Mouse (Mus musculus) gastrocnemius, adult 2 months (tissue): ENCODE measurements at regions not wholly inside any gene's neighbourhood (a gene's known extent, or its start where the extent isn't known, plus 50 kb on each side); places are given as distances from the start of the nearest gene placed in this dataset.

Experiments used
- DNase-seq: peaks from one replicate; pipeline ENCODE4 v3.0.0; 2022
- H3K27ac ChIP-seq: fragments of 200-600 bp; 2 replicates; pipeline ENCODE4 v1.8.1; 2022; ENCODE audit warnings: mild to moderate bottlenecking
- H3K4me3 ChIP-seq: fragments of 200-600 bp; 2 replicates; pipeline ENCODE4 v1.8.1; 2022; ENCODE audit warnings: mild to moderate bottlenecking, moderate library complexity
- CTCF ChIP-seq: fragments of 200-600 bp; IDR thresholded peaks from 2 replicates; pipeline ENCODE4 v1.8.1; 2022; ENCODE audit warnings: antibody characterized with exemption, mild to moderate bottlenecking, moderate library complexity
- intact Hi-C: fragments of 180-260 bp; cut with DNase I; formaldehyde crosslinking; loops from one replicate; pipeline ENCODE4 v1.15.1; 2025

DNA sequence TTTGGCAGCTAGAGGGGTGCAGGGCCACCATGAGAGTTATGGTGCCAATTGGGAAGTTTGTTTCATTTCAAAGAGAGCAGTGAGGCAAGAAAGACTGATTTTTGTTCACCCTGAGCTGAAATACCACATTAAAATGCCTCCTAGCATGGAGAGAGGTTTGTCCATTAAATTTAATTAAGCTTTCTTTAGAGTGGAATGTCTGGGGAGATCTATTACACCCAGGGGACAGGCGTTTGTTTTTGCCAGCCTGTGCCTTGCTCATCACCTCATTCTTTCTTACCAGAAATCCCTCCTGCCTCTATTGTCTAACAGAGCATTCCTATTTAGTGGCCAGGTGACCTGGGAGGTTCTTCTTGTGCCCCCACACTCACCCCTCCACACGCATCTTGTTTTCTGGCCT is 55.2 kb upstream of the Rcn1 start:
- intact Hi-C loops: no loop called here
- no peak overlapping the region for H3K4me3 ChIP-seq
- H3K27ac ChIP-seq: no peak overlapping the region
- DNase-seq: no peak
- TF ChIP-seq CTCF: no peak

DNA sequence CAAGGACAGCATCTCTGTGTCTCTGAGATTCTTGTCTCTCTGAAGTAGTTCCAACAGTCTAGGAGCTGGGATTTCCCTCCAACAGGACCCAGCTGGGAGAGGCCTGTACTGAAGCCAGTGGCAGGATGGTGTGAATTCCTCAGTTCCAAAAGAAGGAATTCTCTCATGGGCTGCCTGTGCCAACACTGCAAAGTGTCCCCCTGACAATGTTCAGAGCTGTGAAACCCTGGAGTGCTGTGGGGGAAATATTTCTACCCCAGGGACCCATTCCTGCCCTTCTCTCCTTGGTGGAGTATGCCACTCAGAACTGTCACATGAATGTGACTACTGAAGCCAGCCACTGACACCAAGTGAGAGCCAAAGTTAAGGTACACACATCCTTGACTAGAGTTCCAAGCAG is 55.7 kb upstream of the Rcn1 start:
- H3K27ac ChIP-seq: no peak overlapping the region
- DNase-seq: no peak
- intact Hi-C loops: no loop called here
- H3K4me3 ChIP-seq: no peak overlapping the region
- no peak for TF ChIP-seq CTCF

DNA sequence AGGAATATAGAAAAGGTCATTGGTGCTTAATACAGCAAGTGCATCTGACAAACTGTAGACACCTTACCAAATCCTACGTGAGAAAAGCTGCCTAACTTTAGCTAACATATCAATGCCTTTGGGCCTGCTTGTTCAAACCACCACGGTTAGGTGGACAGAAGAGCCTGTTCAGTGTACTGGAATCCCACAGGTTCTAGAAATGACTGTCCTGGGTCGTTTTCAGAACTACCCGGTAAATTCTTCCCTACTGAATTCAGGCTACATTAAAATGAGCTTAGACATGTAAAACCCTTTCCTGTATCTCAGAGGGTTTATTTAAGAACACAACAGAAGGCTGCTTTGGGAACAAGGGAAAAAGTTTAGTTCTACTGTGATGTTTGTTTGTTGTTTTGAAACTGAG is 59.5 kb upstream of the Rcn1 start:
- DNase-seq: no peak
- H3K27ac ChIP-seq: no peak overlapping the region

DNA sequence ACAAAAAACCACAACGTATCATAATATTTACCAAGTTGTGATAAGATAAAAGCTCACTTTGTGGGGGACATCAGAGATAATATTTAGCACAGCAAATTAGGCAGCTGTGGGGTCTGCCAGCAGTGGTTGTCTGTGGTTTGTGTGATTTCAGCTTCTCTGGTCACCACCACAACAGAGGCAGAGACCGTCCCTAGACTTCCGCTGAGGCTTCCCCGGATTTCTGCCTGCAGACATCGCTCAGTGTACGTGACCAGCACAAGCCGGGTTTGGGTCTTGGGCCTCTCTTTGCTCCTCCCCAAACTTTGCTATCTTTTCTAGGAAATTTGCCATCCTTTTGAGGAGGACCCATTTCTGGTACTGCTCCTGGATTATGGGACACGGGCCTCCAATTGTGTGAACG is 60.4 kb upstream of the Rcn1 start:
- no peak for TF ChIP-seq CTCF
- intact Hi-C loops: no loop called here
- DNase-seq: no peak

More for the DNA sequence above, 59.5 kb upstream of the Rcn1 start:
- intact Hi-C loops: no loop called here
- no peak overlapping the region for H3K4me3 ChIP-seq
- TF ChIP-seq CTCF: no peak

DNA sequence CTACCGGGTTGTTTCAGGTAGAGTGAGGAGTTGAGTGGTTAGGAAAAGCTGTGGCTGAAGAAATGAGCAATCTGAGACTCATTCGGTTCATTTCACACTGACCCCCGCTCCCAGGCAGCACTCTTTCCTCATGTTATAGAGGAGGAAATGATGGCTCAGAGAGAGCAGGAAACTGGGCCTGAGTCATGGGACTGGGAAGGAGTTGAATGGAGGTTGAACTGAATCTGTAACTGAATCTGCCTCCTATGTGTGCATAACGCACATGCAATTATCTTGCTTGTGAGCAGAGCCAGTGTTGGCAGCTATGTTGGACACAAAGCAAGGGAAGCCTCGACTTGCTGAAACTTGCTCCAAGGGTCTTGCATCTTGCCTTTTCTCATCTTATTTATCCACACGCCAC is 66.5 kb upstream of the Rcn1 start:
- H3K4me3 ChIP-seq: no peak overlapping the region
- intact Hi-C loops: no loop called here
- no peak for DNase-seq
- TF ChIP-seq CTCF: no peak
- H3K27ac ChIP-seq: no peak overlapping the region

More for the DNA sequence above, 60.4 kb upstream of the Rcn1 start:
- Histone ChIP-seq H3K27ac (no peak overlapping the region), H3K4me3 (no peak overlapping the region)

DNA sequence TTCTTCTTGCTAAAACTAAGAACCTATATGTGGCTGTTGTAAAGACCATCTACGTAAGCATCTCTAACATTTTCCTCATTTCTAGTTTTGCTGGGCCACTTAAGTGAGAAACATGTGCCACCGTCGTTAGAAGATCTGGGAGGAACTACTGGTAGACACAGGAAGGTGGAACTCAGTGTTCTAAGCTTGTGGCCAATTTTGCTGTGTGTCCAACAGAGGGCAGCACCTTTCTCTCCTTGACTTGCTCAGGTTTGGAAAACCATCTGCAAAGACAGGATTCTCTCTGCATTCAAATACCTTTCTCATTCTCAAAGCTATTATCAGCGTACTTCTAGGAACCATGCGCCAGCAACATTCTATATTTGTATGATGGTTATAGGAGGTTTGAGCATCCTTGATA is 69.8 kb upstream of the Rcn1 start:
- no peak for DNase-seq
- Histone ChIP-seq H3K4me3 (no peak overlapping the region), H3K27ac (no peak overlapping the region)
- intact Hi-C loops: no loop called here
- peak; percentile 64 for TF ChIP-seq CTCF

DNA sequence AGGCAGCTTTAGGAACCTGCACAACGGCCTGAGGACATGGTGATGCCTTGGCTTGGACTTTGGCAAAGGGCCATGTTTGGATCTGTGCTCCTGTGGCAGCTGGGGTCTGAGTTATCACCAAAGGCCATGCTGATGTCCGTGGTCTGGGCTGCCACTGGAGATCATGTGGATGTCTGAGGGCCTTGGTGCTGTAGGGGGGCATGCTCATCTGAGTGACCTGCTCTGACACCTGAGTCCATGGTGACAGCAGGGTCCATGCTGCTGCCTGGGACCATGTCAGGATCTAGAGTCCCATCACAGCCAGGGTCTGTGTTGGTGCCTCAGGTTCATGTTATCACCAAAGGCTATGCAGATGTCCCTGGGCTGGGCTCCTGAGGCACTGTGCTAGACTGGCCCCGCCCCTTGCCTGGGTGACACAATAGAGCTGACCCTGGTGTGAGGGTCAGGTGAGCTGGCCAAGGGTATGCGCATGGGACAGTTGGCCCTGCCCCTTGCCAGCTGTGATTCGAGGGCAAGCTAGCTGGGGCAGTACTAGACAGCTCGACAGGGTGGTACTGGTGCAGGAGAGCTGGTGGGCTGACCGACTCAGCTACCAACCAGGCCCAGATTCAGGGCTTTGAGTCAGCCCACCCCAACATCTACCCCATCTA is 77.0 kb upstream of the Rcn1 start:
- Histone ChIP-seq H3K27ac (no peak overlapping the region), H3K4me3 (no peak overlapping the region)
- intact Hi-C loops: no loop called here
- no peak for TF ChIP-seq CTCF
- no peak for DNase-seq

DNA sequence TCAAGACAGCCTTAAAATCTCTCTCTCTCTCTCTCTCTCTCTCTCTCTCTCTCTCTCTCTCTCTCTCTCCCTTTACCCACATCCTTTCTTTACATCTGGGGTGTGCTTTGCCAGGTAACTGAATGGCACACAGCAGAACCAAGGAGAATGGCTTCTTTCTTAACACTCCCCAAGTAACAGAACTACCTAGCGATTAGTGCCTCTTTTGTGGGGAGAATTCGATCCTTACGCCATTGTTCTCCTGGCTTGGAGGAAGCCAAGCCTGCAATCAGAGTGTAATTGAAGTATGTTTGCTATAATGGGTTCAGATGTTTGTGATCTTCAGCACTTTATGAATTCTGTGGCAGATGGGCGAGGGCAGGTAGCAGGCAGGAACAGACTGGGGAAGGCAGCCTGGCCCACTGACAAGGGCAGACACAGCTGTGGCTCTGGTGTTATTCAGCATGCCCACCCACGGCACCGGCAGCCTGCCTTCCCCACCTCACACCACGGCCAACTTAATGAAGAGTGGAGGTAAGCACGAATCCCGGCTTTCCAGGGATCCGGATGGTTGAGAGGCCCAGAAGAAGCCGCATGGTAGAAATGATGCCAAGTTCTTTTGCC is 83.0 kb upstream of the Rcn1 start:
- intact Hi-C loops: no loop called here
- no peak for DNase-seq
- no peak for TF ChIP-seq CTCF
- no peak overlapping the region for H3K4me3 ChIP-seq
- no peak overlapping the region for H3K27ac ChIP-seq

DNA sequence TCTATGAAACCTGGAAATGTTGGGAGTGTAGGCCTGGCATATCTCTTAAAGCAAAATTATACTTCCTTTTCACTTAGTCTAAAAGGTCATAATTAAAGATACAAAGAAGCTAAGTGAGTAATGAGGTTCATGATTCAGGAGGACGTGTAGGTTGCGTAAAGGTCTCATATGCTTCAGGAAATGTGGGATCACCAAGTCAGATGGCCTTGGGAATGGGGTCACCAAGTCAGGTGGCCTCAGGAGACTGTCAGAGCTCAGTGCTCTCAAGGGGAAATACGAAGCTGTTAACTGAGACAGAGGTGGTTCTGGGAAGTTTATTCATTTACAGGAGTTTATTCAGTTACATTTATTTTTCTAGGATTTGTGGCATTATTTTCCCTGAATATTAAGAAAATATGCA is 85.4 kb upstream of the Rcn1 start:
- intact Hi-C loops: no loop called here
- Histone ChIP-seq H3K4me3 (no peak overlapping the region), H3K27ac (no peak overlapping the region)
- no peak for DNase-seq
- TF ChIP-seq CTCF: no peak

DNA sequence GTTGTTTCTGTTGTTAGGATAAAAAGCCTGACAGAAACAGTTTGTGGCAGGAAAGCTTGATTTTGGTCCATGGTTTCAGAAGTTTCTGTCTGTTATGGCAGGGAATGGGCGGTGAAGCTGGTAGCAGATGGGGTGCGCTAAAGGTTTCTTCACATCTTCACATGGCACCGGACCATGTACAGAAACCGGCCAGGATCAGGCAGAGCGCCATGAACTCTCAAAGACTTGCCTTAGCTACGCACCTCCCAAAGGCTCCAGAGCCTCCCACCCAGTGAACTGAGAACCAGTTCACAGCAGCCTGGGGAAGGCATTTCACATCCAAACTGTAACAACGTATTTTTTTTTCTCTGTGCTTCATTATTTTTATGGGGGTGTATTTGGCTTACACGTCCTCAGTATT is 86.2 kb upstream of the Rcn1 start:
- intact Hi-C loops: no loop called here
- TF ChIP-seq CTCF: no peak
- H3K27ac ChIP-seq: no peak overlapping the region
- H3K4me3 ChIP-seq: no peak overlapping the region
- DNase-seq: no peak

DNA sequence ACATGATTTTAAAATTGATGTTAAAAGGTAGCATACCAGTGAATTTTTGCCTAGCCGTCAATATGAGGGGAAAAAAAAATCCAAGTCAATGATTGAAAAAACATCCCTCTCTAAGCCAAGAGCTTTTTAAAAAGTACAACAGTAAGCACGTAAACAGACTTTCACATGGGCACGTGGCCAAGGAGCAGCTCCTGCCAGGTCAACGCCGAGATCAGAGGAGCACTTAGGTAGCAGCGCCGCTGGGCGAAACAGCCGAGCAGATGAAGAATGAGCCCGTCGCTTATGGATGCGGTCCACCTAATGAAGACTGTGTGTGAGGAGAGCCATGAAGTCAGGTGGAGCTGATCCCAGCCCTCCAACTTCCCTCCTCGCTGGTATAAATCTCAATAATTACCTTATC is 96.7 kb upstream of the Rcn1 start:
- Histone ChIP-seq H3K4me3 (no peak overlapping the region), H3K27ac (no peak overlapping the region)
- TF ChIP-seq CTCF: no peak
- intact Hi-C loops: no loop called here
- DNase-seq: no peak

DNA sequence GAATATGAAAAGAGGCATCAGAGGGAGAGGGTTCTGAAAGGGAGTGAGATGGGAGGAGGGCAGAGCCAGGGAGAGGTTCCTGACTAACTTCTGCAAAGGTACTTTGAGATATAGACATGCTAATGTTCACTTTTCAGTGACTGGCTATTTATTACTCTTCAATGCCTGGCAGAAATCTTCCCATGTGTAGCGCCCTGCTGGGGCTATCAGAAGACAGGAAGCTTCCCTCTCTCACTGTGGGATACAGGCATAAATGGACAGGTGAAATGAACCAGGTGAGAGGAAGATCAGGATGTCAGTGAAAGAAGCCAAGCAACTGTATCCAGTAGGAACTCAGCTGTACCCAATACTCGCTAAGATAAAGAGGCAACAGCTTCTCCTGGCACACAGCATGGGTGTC is 105.1 kb upstream of the Rcn1 start:
- TF ChIP-seq CTCF: no peak
- intact Hi-C loops: no loop called here
- Histone ChIP-seq H3K4me3 (no peak overlapping the region), H3K27ac (no peak overlapping the region)
- no peak for DNase-seq

DNA sequence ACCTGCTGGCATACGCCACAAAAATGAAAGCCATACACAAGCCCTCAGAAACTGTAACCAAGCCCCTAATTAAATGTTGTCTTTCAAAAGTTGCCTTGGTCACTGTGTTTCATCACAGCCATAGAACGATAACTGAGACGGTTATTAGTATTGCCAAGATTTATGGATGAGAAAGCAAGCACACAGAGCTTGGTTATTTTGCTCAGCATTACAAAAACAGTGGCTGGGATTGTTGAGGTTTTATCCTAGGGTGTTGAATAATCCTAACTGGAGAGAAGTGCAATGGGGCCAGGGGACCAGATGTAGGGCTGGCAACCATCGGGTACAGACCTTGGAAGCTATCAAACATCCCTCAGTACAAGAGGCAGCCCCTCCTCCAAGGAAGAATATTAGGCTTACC is 106.4 kb upstream of the Rcn1 start:
- TF ChIP-seq CTCF: no peak
- H3K4me3 ChIP-seq: no peak overlapping the region
- intact Hi-C loops: no loop called here
- no peak for DNase-seq
- no peak overlapping the region for H3K27ac ChIP-seq

DNA sequence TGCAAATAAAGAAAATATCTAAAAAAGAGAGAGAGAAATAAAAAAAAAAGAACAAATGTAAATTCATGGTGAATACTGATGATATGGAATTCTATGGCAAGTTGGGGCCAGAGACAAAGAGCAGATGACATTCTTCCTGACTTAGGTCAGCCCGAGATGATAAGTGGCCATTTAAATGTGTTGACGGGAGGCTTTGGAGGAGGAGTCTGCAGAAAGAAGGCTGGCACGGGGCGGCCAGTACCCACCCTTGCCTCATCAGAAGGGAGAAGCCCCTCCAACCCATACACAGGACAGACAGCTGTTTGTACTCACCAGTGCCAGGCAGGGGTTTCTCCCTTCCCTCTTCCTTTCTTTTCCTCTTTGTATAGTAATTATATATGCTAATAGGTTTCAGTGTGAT is 108.0 kb upstream of the Rcn1 start:
- intact Hi-C loops: no loop called here
- no peak overlapping the region for H3K27ac ChIP-seq
- DNase-seq: no peak
- TF ChIP-seq CTCF: no peak
- no peak overlapping the region for H3K4me3 ChIP-seq
